Mouse (Mus musculus) stomach, embryonic 16.5 days (tissue): ENCODE measurements around the gene Rac1. TPM values are rescaled to one million over a fixed set of nuclear protein-coding genes. Genes with fewer than 3 reads are reported as not detected.
A peak's percentile ranks its signal among the peaks of the same experiment; 100 is the strongest.

Experiments
- ATAC-seq: fragments of 200-750 bp; cut with Nextera tagmentation; 2 replicates; pipeline ENCODE4 v1.8.0; 2017; ENCODE audit warnings: moderate number of reproducible peaks, moderate TSS enrichment; ENCODE audit not compliant: insufficient read depth, low FRiP score
- H3K27ac ChIP-seq: fragments of 300-500 bp; sonication (generic); 2 replicates; pipeline ENCODE4 v1.5.1; 2014; ENCODE audit warnings: low read length
- H3K27me3 ChIP-seq: fragments of 300-500 bp; sonication (generic); 2 replicates; pipeline ENCODE4 v1.6.1; 2014; ENCODE audit warnings: low read length, control low read depth, mixed read lengths; ENCODE audit not compliant: control insufficient read depth, insufficient read depth
- H3K36me3 ChIP-seq: fragments of 300-500 bp; sonication (generic); 2 replicates; pipeline ENCODE4 v1.6.1; 2014; ENCODE audit warnings: low read length; ENCODE audit not compliant: control insufficient read depth, insufficient read depth
- H3K4me1 ChIP-seq: fragments of 300-500 bp; sonication (generic); 2 replicates; pipeline ENCODE4 v1.6.1; 2014; ENCODE audit warnings: low read length, control low read depth, mixed read lengths; ENCODE audit not compliant: control insufficient read depth, insufficient read depth
- H3K4me2 ChIP-seq: fragments of 300-500 bp; sonication (generic); 2 replicates; pipeline ENCODE4 v1.6.1; 2014; ENCODE audit warnings: low read depth, low read length, mixed read lengths
- H3K4me3 ChIP-seq: fragments of 300-500 bp; sonication (generic); replicated peaks from 2 replicates; pipeline ENCODE4 v1.5.1; 2014; ENCODE audit warnings: mild to moderate bottlenecking, low read length
- H3K9ac ChIP-seq: fragments of 300-500 bp; sonication (generic); 2 replicates; pipeline ENCODE4 v1.6.1; 2014; ENCODE audit warnings: low read length
- H3K9me3 ChIP-seq: fragments of 300-500 bp; sonication (generic); replicated peaks from 2 replicates; pipeline ENCODE4 v1.6.1; 2016; ENCODE audit warnings: low read length, control low read depth; ENCODE audit not compliant: control insufficient read depth
- WGBS: fragments of 180-500 bp; shearing (Covaris S2); extraction: QIAGEN DNeasy Blood & Tissue Kit; methylation state at CpG from one replicate; pipeline ENCODE4 v1.1.7; 2014; 5-methylcytosine and 5-hydroxymethylcytosine counted together
- polyA plus RNA-seq: library from polyadenylated mRNA; unstranded; fragments of >200 nt; fragmentation: Nextera tagmentation; extraction: Ambion mirVana; gene quantifications from 2 replicates; pipeline ENCODE4 v1.2.1, GENCODE M21; 2015

Gene Rac1
- polyA plus RNA-seq, 1 experiment from 2014 or later, result 223 TPM

GRCm38 (mm10) chr5:143537022-143537421 is 9.2 kb upstream of the Rac1 start:
- Histone ChIP-seq H3K4me1 (no peaks in the 10 kb centered on the region), H3K9ac (no peak overlapping the region), H3K36me3 (no peaks in the 10 kb centered on the region), H3K9me3 (no peaks in the 10 kb centered on the region), H3K4me2 (no peak overlapping the region), H3K4me3 (no peak overlapping the region), H3K27ac (no peak overlapping the region), H3K27me3 (no peaks in the 10 kb centered on the region)
- ATAC-seq, result no peak
- WGBS, result 38% methylated on average over 2 of the region's 2 CpGs

GRCm38 (mm10) chr5:143534922-143535321 is 7.1 kb upstream of the Rac1 start:
- H3K4me2 ChIP-seq, result no peak overlapping the region
- H3K4me3 ChIP-seq, result no peak overlapping the region
- no peaks in the 10 kb centered on the region for H3K36me3 ChIP-seq
- 79% methylated on average over 4 of the region's 4 CpGs for WGBS
- H3K9me3 ChIP-seq, result no peaks in the 10 kb centered on the region
- no peaks in the 10 kb centered on the region for H3K27me3 ChIP-seq
- no peak overlapping the region for H3K9ac ChIP-seq
- no peaks in the 10 kb centered on the region for H3K4me1 ChIP-seq
- ATAC-seq, result no peak
- no peak overlapping the region for H3K27ac ChIP-seq

GRCm38 (mm10) chr5:143530715-143531114 is 2.9 kb upstream of the Rac1 start:
- WGBS, result 58% methylated on average over 7 of the region's 7 CpGs
- no peaks in the 10 kb centered on the region for H3K36me3 ChIP-seq
- no peak overlapping the region for H3K9ac ChIP-seq
- H3K4me2 ChIP-seq, result no peak overlapping the region
- no peaks in the 10 kb centered on the region for H3K27me3 ChIP-seq
- peaks cover 12% of the 10 kb centered on the region for H3K4me1 ChIP-seq
- no peak overlapping the region for H3K4me3 ChIP-seq
- H3K9me3 ChIP-seq, result no peaks in the 10 kb centered on the region
- H3K27ac ChIP-seq, result no peak overlapping the region
- ATAC-seq, result no peak

- H3K9me3 ChIP-seq, result no peaks in the 10 kb centered on the region
- peak overlapping the region; percentile 100 for H3K9ac ChIP-seq
- 16% methylated on average over 7 of the region's 7 CpGs for WGBS
- H3K4me2 ChIP-seq, result peak overlapping the region; percentile 92
- peaks cover 27% of the 10 kb centered on the region for H3K4me1 ChIP-seq
- peak overlapping the region; percentile 99 for H3K4me3 ChIP-seq
- H3K36me3 ChIP-seq, result no peaks in the 10 kb centered on the region
- H3K27ac ChIP-seq, result peak overlapping the region; percentile 99
- H3K27me3 ChIP-seq, result no peaks in the 10 kb centered on the region
- ATAC-seq, result no peak
These were observed 460 bp upstream of the Rac1 start for GRCm38 (mm10) chr5:143528308-143528683.

GRCm38 (mm10) chr5:143526698-143527331 is 1.0 kb downstream of the Rac1 start:
- WGBS, result under 1% methylated on average over 28 of the region's 28 CpGs

DNA sequence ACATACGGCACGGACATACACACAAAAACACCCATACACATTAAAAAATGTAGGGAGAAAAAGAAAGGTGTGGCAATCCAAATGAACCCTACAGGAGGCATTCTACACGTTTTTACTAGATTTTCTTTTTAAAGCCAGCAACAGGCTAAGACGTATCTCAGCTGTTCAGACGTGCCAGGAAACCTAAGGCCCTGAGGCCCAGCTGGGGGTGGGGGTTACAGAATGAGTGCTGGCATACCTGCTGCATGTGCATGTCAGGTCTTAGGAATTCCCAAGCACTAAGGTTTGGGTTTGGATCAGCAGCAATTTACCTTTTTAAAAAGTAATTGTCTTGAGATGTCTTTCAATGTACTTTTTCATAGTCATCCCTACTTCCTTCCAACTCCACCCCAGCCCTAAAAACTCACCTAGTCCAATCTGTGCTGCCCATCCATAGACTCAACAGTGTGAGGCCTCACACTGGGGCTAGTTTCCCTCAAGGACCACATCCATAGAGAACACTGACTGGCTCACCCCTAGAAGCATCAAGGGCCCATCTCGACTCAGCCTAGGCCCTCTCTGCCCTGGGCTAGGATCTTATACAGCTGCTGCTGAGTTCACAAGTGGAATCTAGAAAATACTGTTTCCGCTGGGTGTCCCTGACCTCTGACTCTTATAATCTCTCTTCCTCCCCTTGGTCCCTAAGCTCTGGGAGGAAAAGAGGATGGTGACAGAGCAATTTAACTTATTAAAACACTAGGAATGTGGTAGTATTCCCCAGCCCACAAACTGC is 2.2 kb downstream of the Rac1 start:
- no peak for ATAC-seq
- WGBS, result 40% methylated on average over 7 of the region's 7 CpGs
- Histone ChIP-seq H3K4me1 (peaks cover 38% of the 10 kb centered on the region), H3K4me2 (peak overlapping the region; percentile 93), H3K27me3 (no peaks in the 10 kb centered on the region), H3K9ac (peak overlapping the region; percentile 100), H3K27ac (peak overlapping the region; percentile 99), H3K9me3 (no peaks in the 10 kb centered on the region), H3K4me3 (peak overlapping the region; percentile 99), H3K36me3 (no peaks in the 10 kb centered on the region)

More at GRCm38 (mm10) chr5:143526698-143527331, 1.0 kb downstream of the Rac1 start:
- H3K9me3 ChIP-seq, result no peaks in the 10 kb centered on the region
- H3K4me3 ChIP-seq, result peak overlapping the region; percentile 99
- no peak for ATAC-seq
- no peaks in the 10 kb centered on the region for H3K36me3 ChIP-seq
- peak overlapping the region; percentile 93 for H3K4me2 ChIP-seq
- H3K9ac ChIP-seq, result peak overlapping the region; percentile 100
- peak overlapping the region; percentile 99 for H3K27ac ChIP-seq
- peaks cover 32% of the 10 kb centered on the region for H3K4me1 ChIP-seq
- no peaks in the 10 kb centered on the region for H3K27me3 ChIP-seq

GRCm38 (mm10) chr5:143522882-143523281 is 5.0 kb downstream of the Rac1 start:
- Histone ChIP-seq H3K27ac (no peak overlapping the region), H3K4me2 (no peak overlapping the region), H3K27me3 (no peaks in the 10 kb centered on the region), H3K4me1 (peaks cover 57% of the 10 kb centered on the region), H3K4me3 (no peak overlapping the region), H3K9ac (no peak overlapping the region), H3K9me3 (no peaks in the 10 kb centered on the region), H3K36me3 (no peaks in the 10 kb centered on the region)
- 80% methylated on average over 3 of the region's 3 CpGs for WGBS
- ATAC-seq, result no peak

DNA sequence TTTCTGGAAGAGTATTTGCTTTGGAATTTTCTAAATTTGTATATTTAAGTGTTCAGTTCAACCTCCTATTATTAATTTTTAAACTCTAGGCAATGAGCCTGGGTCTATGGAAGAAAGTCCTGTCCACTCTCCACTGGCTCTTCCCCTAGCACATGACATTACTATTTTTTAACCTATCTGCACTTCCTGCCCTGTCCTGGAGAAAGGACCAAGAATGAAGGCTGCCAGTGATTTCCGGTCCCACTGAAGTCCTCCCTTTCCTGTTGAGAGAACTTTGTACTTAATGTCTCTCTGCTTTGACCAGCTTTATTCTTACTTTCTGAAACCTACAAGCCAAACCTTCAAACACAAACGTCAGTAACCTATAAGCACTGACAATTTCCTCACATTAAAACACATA is 7.4 kb downstream of the Rac1 start:
- Histone ChIP-seq H3K9ac (no peak overlapping the region), H3K4me2 (no peak overlapping the region; the same call in 1 of the 2 replicates), H3K9me3 (no peaks in the 10 kb centered on the region), H3K27ac (peak overlapping the region; percentile 51), H3K36me3 (0 out of 2 replicates have a peak, but pooled peaks cover 8% of the 10 kb centered on the region), H3K4me1 (peaks cover 61% of the 10 kb centered on the region), H3K4me3 (no peak overlapping the region), H3K27me3 (no peaks in the 10 kb centered on the region)
- ATAC-seq, result no peak
- WGBS, result 61% methylated on average over 2 of the region's 2 CpGs

GRCm38 (mm10) chr5:143518045-143518591 is 9.7 kb downstream of the Rac1 start:
- no peaks in the 10 kb centered on the region for H3K27me3 ChIP-seq
- peaks cover 18% of the 10 kb centered on the region; the same call in 1 of the 2 replicates for H3K36me3 ChIP-seq
- H3K4me1 ChIP-seq, result peaks cover 57% of the 10 kb centered on the region
- peak; percentile 91 for ATAC-seq
- H3K9ac ChIP-seq, result 0 out of 2 replicates have a peak overlapping the region, but pooled peaks have one; percentile 41
- no peaks in the 10 kb centered on the region for H3K9me3 ChIP-seq
- peak overlapping the region; percentile 45 for H3K4me2 ChIP-seq
- peak overlapping the region; percentile 95 for H3K27ac ChIP-seq
- peak overlapping the region; percentile 17 for H3K4me3 ChIP-seq
- WGBS, result 22% methylated on average over 6 of the region's 6 CpGs
